Mouse (Mus musculus) small intestine, adult 2 months (tissue): ENCODE measurements around the gene Pts.

ENCODE experiments used
- CTCF ChIP-seq: fragments of 200-500 bp; IDR thresholded peaks from 2 replicates; pipeline ENCODE4 v1.5.1; 2012; ENCODE audit warnings: low read depth, mild to moderate bottlenecking, control low read depth, inconsistent platforms, low read length, moderate library complexity, mixed read lengths; ENCODE audit not compliant: insufficient replicate concordance, insufficient read length; ENCODE audit errors: extremely low read depth
- POLR2A ChIP-seq: fragments of 200-500 bp; IDR thresholded peaks from 2 replicates; pipeline ENCODE4 v1.6.1; 2012; ENCODE audit warnings: low read depth, mild to moderate bottlenecking, control low read depth, inconsistent platforms, low read length, moderate library complexity

DNA sequence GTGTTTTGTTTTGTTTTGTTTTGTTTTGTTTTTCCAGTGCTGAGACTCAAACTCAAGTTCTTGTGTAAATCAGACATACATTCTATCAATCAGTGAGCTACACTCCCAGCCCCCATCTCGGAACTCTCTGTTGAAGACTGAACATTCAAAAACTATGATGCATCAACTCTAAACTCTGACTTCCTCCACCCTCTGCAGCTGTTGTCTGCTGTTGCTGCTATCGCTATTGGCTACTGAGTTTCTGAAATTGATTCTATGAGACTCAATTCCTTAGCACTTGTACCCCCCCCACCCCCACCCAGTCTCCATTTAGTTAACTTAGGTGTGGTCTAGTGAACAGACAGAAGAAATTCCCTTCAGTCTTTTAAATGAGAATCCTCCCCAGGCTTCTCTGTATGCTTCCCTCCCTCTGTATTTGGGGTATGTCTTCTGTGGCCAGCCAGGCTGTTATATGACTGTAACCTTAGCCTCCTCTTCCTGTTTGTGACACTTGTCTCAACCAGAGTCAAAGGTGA lies 36.9 kb downstream of the Pts start:
- no peak for TF ChIP-seq POLR2A
- TF ChIP-seq CTCF = no peak
